In genomic region chr2:173021633-173022055, GRCm38 (mm10) we compare ENCODE assay signal across 8 mouse cellular contexts. TPM values are rescaled to one million over a fixed set of nuclear protein-coding genes. Genes with fewer than 3 reads are reported as not detected.
DNase-seq lines count a peak whose midpoint lies in the region; ATAC-seq lines count a peak whose summit lies in the region.

No protein-coding gene starts in this region.

- peak overlapping the region; percentile 81 for H3K9ac ChIP-seq in intestine, embryonic 16.5 days (ENCODE audit: low read depth, low read length)

- no peak overlapping the region; the same call in 1 of the 2 replicates for H3K27ac ChIP-seq in intestine, embryonic 16.5 days (ENCODE audit: low read length)
- H3K27ac ChIP-seq in midbrain, embryonic 10.5 days (replicated peaks): peak overlapping the region; percentile 90

- DNase-seq in adrenal gland, postnatal 10 days: peak; percentile 96
- peak; percentile 90 for DNase-seq in embryo, embryonic 9.5 days (ENCODE audit: extremely low spot score)
- DNase-seq in gastrocnemius, postnatal 4 days (ENCODE audit: low spot score in 2 of 2): peak; percentile 89 to 93
- DNase-seq in left cerebral cortex, postnatal 36 days (ENCODE audit: low spot score in 2 of 2): peak; percentile 88 to 91
- peak; percentile 94 for DNase-seq in midbrain, embryonic 10.5 days (ENCODE audit: low spot score)
- peak; percentile 86 to 87 for DNase-seq in right cerebral cortex, postnatal 36 days (ENCODE audit: low spot score in 2 of 2)
- DNase-seq in urinary bladder, postnatal 4 days (ENCODE audit: low spot score in 2 of 2): peak; percentile 86 to 93

- under 1% methylated on average over 54 of the region's 54 CpGs for WGBS in intestine, embryonic 16.5 days
- WGBS in midbrain, embryonic 10.5 days: under 1% methylated on average over 54 of the region's 54 CpGs

- H3K4me2 ChIP-seq in intestine, embryonic 16.5 days (ENCODE audit: low read depth, low read length): peak overlapping the region; percentile 86

- intact Hi-C loops in left cerebral cortex, postnatal 36 days (cut with DNase I): loop anchor here (10.0 kb wide), 1 partner anchor 63 kb away; no protein-coding TSS in a partner anchor

- 0 out of 2 replicates have a peak, but pooled peaks cover 3% of the 10 kb centered on the region for H3K36me3 ChIP-seq in intestine, embryonic 16.5 days (ENCODE audit: control insufficient read depth, insufficient read depth, low read length)
- peaks cover 35% of the 10 kb centered on the region for H3K36me3 ChIP-seq in midbrain, embryonic 10.5 days

- peak overlapping the region; percentile 73 for H3K4me3 ChIP-seq in intestine, embryonic 16.5 days (ENCODE audit: low read length)
- H3K4me3 ChIP-seq in midbrain, embryonic 10.5 days: peak overlapping the region; percentile 62

- ATAC-seq in intestine, embryonic 16.5 days: peak; percentile 60

- no peaks in the 10 kb centered on the region for H3K27me3 ChIP-seq in intestine, embryonic 16.5 days (replicated peaks; ENCODE audit: control insufficient read depth, insufficient read depth, low read length)
- H3K27me3 ChIP-seq in midbrain, embryonic 10.5 days (ENCODE audit: low read depth, poor library complexity, severe bottlenecking): peaks cover 44% of the 10 kb centered on the region

- no peaks in the 10 kb centered on the region for H3K9me3 ChIP-seq in intestine, embryonic 16.5 days (ENCODE audit: control insufficient read depth, low read length)
- H3K9me3 ChIP-seq in midbrain, embryonic 10.5 days (replicated peaks): no peaks in the 10 kb centered on the region

- peaks cover 54% of the 10 kb centered on the region for H3K4me1 ChIP-seq in intestine, embryonic 16.5 days (ENCODE audit: control insufficient read depth, insufficient read depth, low read length)
- peaks cover 71% of the 10 kb centered on the region for H3K4me1 ChIP-seq in midbrain, embryonic 10.5 days

RNA-seq across cellular contexts. Expression of gene Rbm38, which starts 1.3 kb away (rescaled TPM):
- 10 to 100 TPM; 25.3 to 39.6 TPM for total RNA-seq in adrenal gland, postnatal 10 days (2021)
- total RNA-seq in gastrocnemius, postnatal 4 days (2021): 100 to 1,000 TPM; 114 to 119 TPM
- 62.6 and 64.6 TPM in 2 replicates for polyA plus RNA-seq in intestine, embryonic 16.5 days (2015; fragmentation: Nextera tagmentation; extraction: Ambion mirVana)
- total RNA-seq in left cerebral cortex, postnatal 36 days (2021): 1 to 10 TPM; 3.0 to 3.6 TPM
- polyA plus RNA-seq in midbrain, embryonic 10.5 days (2016; fragmentation: Nextera tagmentation; extraction: Ambion mirVana): 94.6 and 107 TPM in 2 replicates

RNA-seq across cellular contexts. Expression of gene Rae1, which starts 21.7 kb away (rescaled TPM):
- 10 to 100 TPM; 51.6 to 54.8 TPM for total RNA-seq in adrenal gland, postnatal 10 days (2021)
- total RNA-seq in gastrocnemius, postnatal 4 days (2021): 10 to 100 TPM; 41.8 to 44.4 TPM
- polyA plus RNA-seq in intestine, embryonic 16.5 days (2015; fragmentation: Nextera tagmentation; extraction: Ambion mirVana): 110 and 117 TPM in 2 replicates
- 10 to 100 TPM; 57.9 to 58.8 TPM for total RNA-seq in left cerebral cortex, postnatal 36 days (2021)
- 155 and 169 TPM in 2 replicates for polyA plus RNA-seq in midbrain, embryonic 10.5 days (2016; fragmentation: Nextera tagmentation; extraction: Ambion mirVana)

RNA-seq across cellular contexts. Expression of gene Spo11, which starts 44.1 kb away (rescaled TPM):
- not detected for total RNA-seq in adrenal gland, postnatal 10 days (2021)
- total RNA-seq in gastrocnemius, postnatal 4 days (2021): not detected
- 0.04 and 0.11 TPM in 2 replicates for polyA plus RNA-seq in intestine, embryonic 16.5 days (2015; fragmentation: Nextera tagmentation; extraction: Ambion mirVana)
- under 1 TPM; 0.17 to 0.70 TPM for total RNA-seq in left cerebral cortex, postnatal 36 days (2021)
- polyA plus RNA-seq in midbrain, embryonic 10.5 days (2016; fragmentation: Nextera tagmentation; extraction: Ambion mirVana): 0.20 and 0.40 TPM in 2 replicates

Comparison
In these comparisons a context has a peak if more than half of its experiments do, and no peak if none do; other contexts are left out.
1. RNA of gene Rbm38, which starts 1.3 kb away (total RNA-seq): 114 to 119 TPM in gastrocnemius, postnatal 4 days and 25.3 to 39.6 TPM in adrenal gland, postnatal 10 days; 3.0 to 3.6 TPM in left cerebral cortex, postnatal 36 days; every median in the first group is over 4 times any median in the second.
2. Peak in every context shown above with its lines, with median percentiles within 50 percentile points of each other: DNase-seq.